In genomic region chr2:74732513-74733316, GRCm38 (mm10) we compare ENCODE assay signal across 11 mouse cellular contexts. TPM values are rescaled to one million over a fixed set of nuclear protein-coding genes. Genes with fewer than 3 reads are reported as not detected.
DNase-seq lines count a peak whose midpoint lies in the region; ATAC-seq and TF ChIP-seq lines count a peak whose summit lies in the region.
"Had no signal": no experiment of that assay in that cellular context is flagged by ENCODE, and none has a peak within 500 bp of the region (broad histone marks: within the 10 kb centered on the region; RNA-seq: fewer than 3 reads in every experiment).

No protein-coding gene starts in this region.

- H3K9me3 ChIP-seq in megakaryocyte, embryonic 14.5 days, result no peaks in the 10 kb centered on the region; the same call in 1 of the 2 replicates
- no peaks in the 10 kb centered on the region for H3K9me3 ChIP-seq in stomach, postnatal 0 days (ENCODE audit: control insufficient read depth, low read length)

- peaks cover 17% of the 10 kb centered on the region for H3K4me1 ChIP-seq in megakaryocyte, embryonic 14.5 days
- H3K4me1 ChIP-seq in stomach, postnatal 0 days (replicated peaks; ENCODE audit: control insufficient read depth, insufficient read depth), result no peaks in the 10 kb centered on the region

- intact Hi-C loops in gastrocnemius, adult 2 months (cut with DNase I), result no loop called here

- no peaks in the 10 kb centered on the region for H3K36me3 ChIP-seq in megakaryocyte, embryonic 14.5 days (replicated peaks; ENCODE audit: low read length)
- H3K36me3 ChIP-seq in stomach, postnatal 0 days (ENCODE audit: control insufficient read depth, insufficient read depth, low read length), result no peaks in the 10 kb centered on the region

- H3K27me3 ChIP-seq in megakaryocyte, embryonic 14.5 days (replicated peaks), result peaks cover 91% of the 10 kb centered on the region
- peaks cover 28% of the 10 kb centered on the region for H3K27me3 ChIP-seq in stomach, postnatal 0 days (ENCODE audit: control insufficient read depth, insufficient read depth, low read length)

- TF ChIP-seq EP300 in stomach, postnatal 0 days (optimal IDR thresholded peaks at IDR 0.05), result no peak

- H3K4me2 ChIP-seq in stomach, postnatal 0 days (replicated peaks; ENCODE audit: low read depth), result peak overlapping the region; percentile 25

- ATAC-seq in megakaryocyte, adult 5-6 weeks (ENCODE audit: poor library complexity, severe bottlenecking), result no peak
- no peak for ATAC-seq in stomach, postnatal 0 days (ENCODE audit: low FRiP score, low TSS enrichment)

- peak overlapping the region; percentile 69 for H3K4me3 ChIP-seq in gastrocnemius, adult 2 months
- H3K4me3 ChIP-seq in megakaryocyte, embryonic 14.5 days (replicated peaks), result peak overlapping the region; percentile 14
- H3K4me3 ChIP-seq in stomach, postnatal 0 days (ENCODE audit: low read depth, low read length), result peak overlapping the region; percentile 19

- WGBS in stomach, postnatal 0 days, result 3% methylated on average over 52 of the region's 52 CpGs

- no peak for DNase-seq in gastrocnemius, adult 2 months
- no peak for DNase-seq in gastrocnemius, postnatal 4 days (ENCODE audit: low spot score in 2 of 2)
- DNase-seq in kidney, postnatal 14 days, result peak; percentile 45
- DNase-seq in stomach, postnatal 0 days (ENCODE audit: low spot score), result no peak
- no peak for DNase-seq in adrenal gland, adult 8-10 months
- no peak for DNase-seq in testis, postnatal 10 days (ENCODE audit: low spot score)
- DNase-seq: cerebellum, adult 11-12 months; lung, adult 2 months had no signal

- no peak for TF ChIP-seq CTCF in gastrocnemius, adult 2 months (IDR thresholded peaks at IDR 0.05)
- TF ChIP-seq CTCF in stomach, postnatal 0 days (IDR thresholded peaks at IDR 0.05; ENCODE audit: low read depth), result no peak

- H3K9ac ChIP-seq in stomach, postnatal 0 days (ENCODE audit: low read length), result no peak overlapping the region

- H3K27ac ChIP-seq in gastrocnemius, adult 2 months, result no peak overlapping the region
- H3K27ac ChIP-seq in stomach, postnatal 0 days (replicated peaks), result no peak overlapping the region

RNA-seq across cellular contexts. Expression of gene Gm28230, which starts 6.2 kb away (rescaled TPM):
- under 1 TPM; 0.08 to 0.36 TPM for total RNA-seq in gastrocnemius, adult 2 months (2021)
- under 1 TPM; 0.47 to 0.74 TPM for total RNA-seq in gastrocnemius, postnatal 4 days (2021)
- not detected in 2 replicates for polyA plus RNA-seq in megakaryocyte, embryonic 14.5 days (2012; ENCODE audit: insufficient read depth, low replicate concordance)
- total RNA-seq in megakaryocyte, adult 5-6 weeks (2015), result not detected in 2 replicates
- not detected in 2 replicates for total RNA-seq in megakaryocyte, adult 5-6 weeks (2017)
- polyA plus RNA-seq in stomach, postnatal 0 days (2015; fragmentation: Nextera tagmentation; extraction: Ambion mirVana), result not detected in 2 replicates
- 1 to 10 TPM; 1.3 to 3.6 (median 3.2) TPM for total RNA-seq in adrenal gland, adult 8-10 months (2022)
- total RNA-seq: layer of hippocampus, adult 18-20 months had no signal

RNA-seq across cellular contexts. Expression of gene Hoxd4, which starts 21.0 kb away (rescaled TPM):
- 1 to 10 TPM; 1.4 to 2.0 TPM for total RNA-seq in gastrocnemius, adult 2 months (2021)
- 1 to 10 TPM; 4.1 to 6.1 TPM for total RNA-seq in gastrocnemius, postnatal 4 days (2021)
- polyA plus RNA-seq in megakaryocyte, embryonic 14.5 days (2012; ENCODE audit: insufficient read depth, low replicate concordance), result not detected in 2 replicates
- total RNA-seq in megakaryocyte, adult 5-6 weeks (2015), result not detected in 2 replicates
- total RNA-seq in megakaryocyte, adult 5-6 weeks (2017), result not detected in 2 replicates
- 0.08 and 0.19 TPM in 2 replicates for polyA plus RNA-seq in stomach, postnatal 0 days (2015; fragmentation: Nextera tagmentation; extraction: Ambion mirVana)
- 10 to 100 TPM; 16.8 to 37.2 (median 31.3) TPM for total RNA-seq in adrenal gland, adult 8-10 months (2022)
- total RNA-seq: layer of hippocampus, adult 18-20 months had no signal

RNA-seq across cellular contexts. Expression of gene Hoxd3, which starts 21.0 kb away (rescaled TPM):
- not detected for total RNA-seq in gastrocnemius, adult 2 months (2021)
- under 1 TPM in 1 of 2 experiments, not detected in 1; 0.12 TPM for total RNA-seq in gastrocnemius, postnatal 4 days (2021)
- not detected in 2 replicates for polyA plus RNA-seq in megakaryocyte, embryonic 14.5 days (2012; ENCODE audit: insufficient read depth, low replicate concordance)
- total RNA-seq in megakaryocyte, adult 5-6 weeks (2015), result not detected in 2 replicates
- total RNA-seq in megakaryocyte, adult 5-6 weeks (2017), result 0.26 TPM in 1 of 2 replicates, not detected in the other
- 1.3 and 1.5 TPM in 2 replicates for polyA plus RNA-seq in stomach, postnatal 0 days (2015; fragmentation: Nextera tagmentation; extraction: Ambion mirVana)
- total RNA-seq in adrenal gland, adult 8-10 months (2022), result 1 to 10 TPM in 3 of 4 experiments, under 1 TPM in 1; 0.73 to 1.9 (median 1.5) TPM
- total RNA-seq: layer of hippocampus, adult 18-20 months had no signal

RNA-seq across cellular contexts. Expression of gene Hoxd8, which starts 28.3 kb away (rescaled TPM):
- total RNA-seq in gastrocnemius, adult 2 months (2021), result 10 to 100 TPM; 39.3 to 49.0 TPM
- 10 to 100 TPM; 35.9 to 41.6 TPM for total RNA-seq in gastrocnemius, postnatal 4 days (2021)
- polyA plus RNA-seq in megakaryocyte, embryonic 14.5 days (2012; ENCODE audit: insufficient read depth, low replicate concordance), result not detected in 2 replicates
- total RNA-seq in megakaryocyte, adult 5-6 weeks (2015), result not detected in 2 replicates
- not detected in 2 replicates for total RNA-seq in megakaryocyte, adult 5-6 weeks (2017)
- polyA plus RNA-seq in stomach, postnatal 0 days (2015; fragmentation: Nextera tagmentation; extraction: Ambion mirVana), result 1.3 TPM in 2 replicates
- total RNA-seq in adrenal gland, adult 8-10 months (2022), result 10 to 100 TPM; 33.3 to 45.8 (median 36.6) TPM
- total RNA-seq: layer of hippocampus, adult 18-20 months had no signal

RNA-seq across cellular contexts. Expression of gene Hoxd1, which starts 30.1 kb away (rescaled TPM):
- not detected for total RNA-seq in gastrocnemius, adult 2 months (2021)
- under 1 TPM in 1 of 2 experiments, not detected in 1; 0.20 TPM for total RNA-seq in gastrocnemius, postnatal 4 days (2021)
- polyA plus RNA-seq in megakaryocyte, embryonic 14.5 days (2012; ENCODE audit: insufficient read depth, low replicate concordance), result not detected in 2 replicates
- total RNA-seq in megakaryocyte, adult 5-6 weeks (2015), result not detected in 2 replicates
- not detected in 2 replicates for total RNA-seq in megakaryocyte, adult 5-6 weeks (2017)
- not detected in 2 replicates for polyA plus RNA-seq in stomach, postnatal 0 days (2015; fragmentation: Nextera tagmentation; extraction: Ambion mirVana)
- total RNA-seq in adrenal gland, adult 8-10 months (2022), result not detected
- polyA plus RNA-seq: lung, adult 2 months had no signal

Comparison
In these comparisons a context has a peak if more than half of its experiments do, and no peak if none do; other contexts are left out.
1. H3K4me3 ChIP-seq: peak in every context shown above with its lines; median percentile 69 in gastrocnemius, adult 2 months; 19 in stomach, postnatal 0 days; 14 in megakaryocyte, embryonic 14.5 days.